Mouse (Mus musculus) MEL (cell line): ENCODE data around the gene Snap47. TPM values are rescaled to one million over a fixed set of nuclear protein-coding genes. Genes with fewer than 3 reads are reported as not detected.

Experiments used
- DNase-seq: peaks from one replicate; pipeline ENCODE4 v3.0.0; 2011; ENCODE audit warnings: low read depth, low spot score
- H3K27ac ChIP-seq: 2 replicates; pipeline ENCODE4 v1.5.1; 2012; ENCODE audit warnings: low read depth, mild to moderate bottlenecking, control low read depth, low read length, moderate library complexity; ENCODE audit not compliant: control insufficient read depth
- H3K27me3 ChIP-seq, 2 experiments: fragments of 150-350 bp in 1 of 2; sonication (generic) in 1 of 2; 2 replicates each; pipeline ENCODE4 v1.6.1; 2012; ENCODE audit warnings: low read length in 2 of 2, mild to moderate bottlenecking in 2 of 2, improper control_type of control experiment in 1 of 2, moderate library complexity in 1 of 2; ENCODE audit not compliant: insufficient read depth in 2 of 2, control insufficient read depth in 1 of 2
- H3K36me3 ChIP-seq, 2 experiments: 2 replicates each; pipeline ENCODE4 v1.6.1; 2012 to 2014; ENCODE audit warnings: low read length in 2 of 2, improper control_type of control experiment in 1 of 2, inconsistent platforms in 1 of 2, mild to moderate bottlenecking in 1 of 2; ENCODE audit not compliant: insufficient read depth in 2 of 2, control insufficient read depth in 1 of 2
- H3K4me1 ChIP-seq, 2 experiments: fragments of 150-350 bp in 1 of 2; sonication (generic) in 1 of 2; 2 replicates each; pipeline ENCODE4 v1.6.1; 2012; ENCODE audit warnings: low read length in 2 of 2, improper control_type of control experiment in 1 of 2, mild to moderate bottlenecking in 1 of 2; ENCODE audit not compliant: insufficient read depth in 2 of 2, control insufficient read depth in 1 of 2
- H3K4me3 ChIP-seq, 2 experiments: fragments of 150-350 bp in 1 of 2; sonication (generic) in 1 of 2; 2 replicates each; pipeline ENCODE4 v1.5.1; 2012; ENCODE audit warnings: low read depth in 2 of 2, low read length in 2 of 2, mild to moderate bottlenecking in 2 of 2, moderate library complexity in 2 of 2, control low read depth in 1 of 2, improper control_type of control experiment in 1 of 2; ENCODE audit not compliant: control insufficient read depth in 1 of 2, insufficient read depth in 1 of 2
- H3K79me2 ChIP-seq: 2 replicates; pipeline ENCODE4 v1.6.1; 2012; ENCODE audit warnings: mild to moderate bottlenecking, low read length, moderate library complexity; ENCODE audit not compliant: control insufficient read depth, poor library complexity, insufficient read depth
- H3K9ac ChIP-seq: 2 replicates; pipeline ENCODE4 v1.6.1; 2012; ENCODE audit warnings: low read depth, mild to moderate bottlenecking, control low read depth, low read length, moderate library complexity; ENCODE audit not compliant: control insufficient read depth, poor library complexity, severe bottlenecking
- H3K9me3 ChIP-seq: fragments of 150-350 bp; sonication (generic); replicated peaks from 2 replicates; pipeline ENCODE4 v1.6.1; 2012; ENCODE audit warnings: mild to moderate bottlenecking, low read length, improper control_type of control experiment, moderate library complexity; ENCODE audit not compliant: insufficient read depth
- BHLHE40 ChIP-seq: IDR thresholded peaks from 2 replicates; pipeline ENCODE4 v1.6.1; 2012; ENCODE audit warnings: low read depth, mild to moderate bottlenecking, inconsistent platforms, low read length, improper control_type of control experiment, borderline replicate concordance
- CHD1 ChIP-seq: IDR thresholded peaks from 2 replicates; pipeline ENCODE4 v1.6.1; 2012; ENCODE audit warnings: low read depth, mild to moderate bottlenecking, inconsistent platforms, low read length, improper control_type of control experiment
- E2F4 ChIP-seq: IDR thresholded peaks from 2 replicates; pipeline ENCODE4 v1.6.1; 2011; ENCODE audit warnings: low read depth, low read length, improper control_type of control experiment, borderline replicate concordance
- EP300 ChIP-seq, 2 experiments: IDR thresholded peaks; 2 replicates each; pipeline ENCODE4 v1.6.1; 2011; ENCODE audit warnings: improper control_type of control experiment in 2 of 2, low read length in 2 of 2, low read depth in 1 of 2, mild to moderate bottlenecking in 1 of 2
- GABPA ChIP-seq: IDR thresholded peaks from 2 replicates; pipeline ENCODE4 v1.6.1; 2012; ENCODE audit warnings: low read depth, mild to moderate bottlenecking, inconsistent platforms, low read length, improper control_type of control experiment, moderate library complexity
- GATA1 ChIP-seq: IDR thresholded peaks from 2 replicates; pipeline ENCODE4 v1.6.1; 2011; ENCODE audit warnings: low read depth, low read length, improper control_type of control experiment
- JUND ChIP-seq: IDR thresholded peaks from 2 replicates; pipeline ENCODE4 v1.6.1; 2011; ENCODE audit warnings: low read depth, mild to moderate bottlenecking, improper control_type of control experiment, low read length
- MAX ChIP-seq: IDR thresholded peaks from 2 replicates; pipeline ENCODE4 v1.6.1; 2011; ENCODE audit warnings: low read length, improper control_type of control experiment
- MAZ ChIP-seq: IDR thresholded peaks from 2 replicates; pipeline ENCODE4 v1.6.1; 2012; ENCODE audit warnings: low read depth, mild to moderate bottlenecking, inconsistent platforms, low read length, improper control_type of control experiment
- MYB ChIP-seq: IDR thresholded peaks from 2 replicates; pipeline ENCODE4 v1.6.1; 2011; ENCODE audit warnings: mild to moderate bottlenecking, low read depth, low read length, improper control_type of control experiment
- MYC ChIP-seq: IDR thresholded peaks from 2 replicates; pipeline ENCODE4 v1.6.1; 2011; ENCODE audit warnings: low read depth, mild to moderate bottlenecking, low read length, improper control_type of control experiment, moderate library complexity
- NRF1 ChIP-seq: IDR thresholded peaks from 2 replicates; pipeline ENCODE4 v1.6.1; 2014; ENCODE audit warnings: low read depth, mild to moderate bottlenecking, inconsistent platforms, low read length, improper control_type of control experiment, moderate library complexity; ENCODE audit not compliant: poor library complexity, insufficient read depth, severe bottlenecking
- RAD21 ChIP-seq: IDR thresholded peaks from 2 replicates; pipeline ENCODE4 v1.6.1; 2011; ENCODE audit warnings: mild to moderate bottlenecking, low read depth, low read length, improper control_type of control experiment
- SIN3A ChIP-seq: IDR thresholded peaks from 2 replicates; pipeline ENCODE4 v1.6.1; 2012; ENCODE audit warnings: low read length, improper control_type of control experiment, inconsistent platforms
- TAL1 ChIP-seq: IDR thresholded peaks from 2 replicates; pipeline ENCODE4 v1.6.1; 2012; ENCODE audit warnings: mild to moderate bottlenecking, inconsistent platforms, low read length, moderate library complexity, mixed read lengths
- TCF12 ChIP-seq: IDR thresholded peaks from 2 replicates; pipeline ENCODE4 v1.6.1; 2014; ENCODE audit warnings: low read depth, mild to moderate bottlenecking, inconsistent platforms, low read length, improper control_type of control experiment, moderate library complexity
- USF1 ChIP-seq: IDR thresholded peaks from 2 replicates; pipeline ENCODE4 v1.6.1; 2014; ENCODE audit warnings: low read depth, mild to moderate bottlenecking, inconsistent platforms, low read length, improper control_type of control experiment, moderate library complexity
- USF2 ChIP-seq, 2 experiments: IDR thresholded peaks; 2 replicates each; pipeline ENCODE4 v1.6.1; 2011 to 2012; ENCODE audit warnings: improper control_type of control experiment in 2 of 2, low read length in 2 of 2, borderline replicate concordance in 1 of 2, inconsistent platforms in 1 of 2, low read depth in 1 of 2, mild to moderate bottlenecking in 1 of 2; ENCODE audit not compliant: insufficient read depth in 1 of 2
- ZC3H11A ChIP-seq: IDR thresholded peaks from 2 replicates; pipeline ENCODE4 v1.6.1; 2012; ENCODE audit warnings: low read depth, mild to moderate bottlenecking, inconsistent platforms, low read length, improper control_type of control experiment
- ZKSCAN1 ChIP-seq: IDR thresholded peaks from 2 replicates; pipeline ENCODE4 v1.6.1; 2012; ENCODE audit warnings: low read depth, mild to moderate bottlenecking, inconsistent platforms, low read length, improper control_type of control experiment, moderate library complexity
- ZMIZ1 ChIP-seq: IDR thresholded peaks from 2 replicates; pipeline ENCODE4 v1.6.1; 2012; ENCODE audit warnings: low read depth, mild to moderate bottlenecking, inconsistent platforms, low read length, improper control_type of control experiment, moderate library complexity
- ZNF384 ChIP-seq: IDR thresholded peaks from 2 replicates; pipeline ENCODE4 v1.6.1; 2012; ENCODE audit warnings: low read depth, mild to moderate bottlenecking, inconsistent platforms, low read length, improper control_type of control experiment
- polyA plus RNA-seq, 2 experiments: library from polyadenylated mRNA; stranded (reverse) in 1 of 2; unstranded in 1 of 2; fragments of >175 nt in 1 of 2; fragments of >200 nt in 1 of 2; gene quantifications; 2 replicates each; pipeline versions ENCODE4 v1.2.1 to v1.2.4; 2012; ENCODE audit warnings: low replicate concordance in 2 of 2, low read depth in 1 of 2; ENCODE audit not compliant: insufficient read length in 2 of 2, insufficient read depth in 1 of 2, missing spikeins in 1 of 2
- total RNA-seq: library from RNA; depleted of rRNA; stranded (reverse); fragments of 300-350 nt; gene quantifications from 2 replicates; pipeline ENCODE4 v1.2.3, GENCODE M21; 2012

Gene Snap47
- total and polyA plus RNA-seq, 3 experiments, result 51.0 to 57.9 TPM; not detected in 1

DNA sequence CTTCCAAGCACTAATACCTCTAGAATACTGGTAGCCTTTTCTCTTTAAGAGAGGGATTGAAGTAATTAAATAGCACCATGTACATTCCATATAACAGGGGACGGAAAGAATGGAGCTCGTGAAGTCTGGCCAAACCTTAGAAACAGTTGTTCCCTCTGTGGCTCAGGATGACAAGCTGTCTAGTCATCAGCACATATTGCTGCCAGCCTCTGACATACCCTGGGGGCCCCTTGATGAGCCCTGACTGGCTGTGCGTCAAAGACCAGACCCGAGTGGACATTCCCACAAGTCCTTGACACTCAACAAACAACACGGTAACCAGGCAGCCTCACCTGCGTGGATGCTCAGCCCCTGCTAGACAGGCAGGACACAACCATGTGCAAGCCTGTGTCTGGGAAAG lies 38.9 kb downstream of the Snap47 start:
- Histone ChIP-seq H3K27me3 (no peaks in the 10 kb centered on the region), H3K9ac (no peak overlapping the region), H3K4me1 (peaks cover 6 to 8% of the 10 kb centered on the region in 2 experiments; a peak in 3 of 4 replicates), H3K36me3 (peaks cover 7 to 8% of the 10 kb centered on the region in 2 experiments; a peak in 3 of 4 replicates), H3K27ac (no peak overlapping the region), H3K79me2 (no peaks in the 10 kb centered on the region; the same call in 1 of the 2 replicates), H3K4me3 (no peak overlapping the region), H3K9me3 (no peaks in the 10 kb centered on the region)
- TF ChIP-seq NRF1, result no peak
- no peak for TF ChIP-seq GABPA
- TF ChIP-seq BHLHE40, result no peak
- no peak for TF ChIP-seq CHD1
- TF ChIP-seq MYC, result no peak
- no peak for TF ChIP-seq TAL1
- no peak for TF ChIP-seq TCF12
- no peak for TF ChIP-seq EP300 (IDR thresholded peaks at IDR 0.05; ENCODE audit: low read depth in 1 of 2, low read length in 2 of 2)
- TF ChIP-seq ZMIZ1, result no peak
- TF ChIP-seq MAX, result no peak
- no peak for TF ChIP-seq GATA1
- DNase-seq, result no peak

DNA sequence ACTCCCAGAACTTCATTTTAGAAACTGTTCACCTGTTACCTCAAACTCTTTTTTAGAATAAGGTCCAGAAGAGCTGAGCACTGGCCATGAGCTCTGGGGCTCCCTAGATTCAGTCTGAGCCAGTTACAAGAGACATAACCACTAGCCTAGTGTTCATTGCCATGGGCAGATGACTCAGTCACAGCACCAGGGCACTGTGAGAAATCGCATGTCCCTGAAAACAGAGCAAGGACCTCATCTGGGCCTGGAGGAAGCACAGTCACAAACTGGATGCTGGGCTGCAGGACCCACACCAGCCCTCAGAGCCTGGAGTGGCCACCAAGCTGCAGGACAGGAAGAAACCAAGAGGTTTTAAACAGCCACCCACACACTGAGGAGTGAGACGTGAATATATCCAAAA lies 40.1 kb downstream of the Snap47 start:
- no peak overlapping the region for H3K9ac ChIP-seq
- no peaks in the 10 kb centered on the region; the same call in 1 of the 2 replicates for H3K79me2 ChIP-seq
- DNase-seq, result no peak
- no peaks in the 10 kb centered on the region for H3K9me3 ChIP-seq
- no peak for TF ChIP-seq USF1
- TF ChIP-seq ZNF384, result no peak
- TF ChIP-seq ZMIZ1, result no peak
- TF ChIP-seq NRF1, result no peak
- TF ChIP-seq, all 39 proteins: peak for 0
- Histone ChIP-seq H3K4me1 (peaks cover 6 to 8% of the 10 kb centered on the region in 2 experiments; a peak in 3 of 4 replicates), H3K27me3 (no peaks in the 10 kb centered on the region), H3K36me3 (peaks cover 7 to 8% of the 10 kb centered on the region in 2 experiments; a peak in 3 of 4 replicates), H3K27ac (no peak overlapping the region), H3K4me3 (no peak overlapping the region)

DNA sequence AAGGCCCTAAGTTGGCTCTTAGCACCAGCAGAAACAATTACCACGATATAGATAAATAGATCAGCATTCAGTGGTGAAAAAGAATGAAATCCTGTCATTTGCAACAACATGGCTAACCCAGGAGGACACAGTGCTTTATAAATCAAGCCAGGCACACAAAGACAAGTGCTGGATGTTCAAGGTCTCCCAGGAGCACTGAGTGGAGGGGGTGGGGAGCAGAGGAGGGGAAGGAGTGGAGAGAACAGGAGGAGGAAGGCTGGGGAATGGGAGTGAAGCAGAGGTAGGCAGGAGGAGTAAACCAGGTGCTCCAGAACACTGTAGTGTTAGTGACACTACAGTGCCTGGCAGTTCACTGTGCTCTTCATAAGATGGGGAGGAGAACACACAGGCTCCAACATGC lies 45.2 kb downstream of the Snap47 start:
- Histone ChIP-seq H3K4me1 (0 out of 4 replicates have a peak, but pooled peaks cover 0 to 4% of the 10 kb centered on the region in 2 experiments), H3K27ac (no peak overlapping the region), H3K27me3 (no peaks in the 10 kb centered on the region), H3K36me3 (peaks cover 0 to 2% of the 10 kb centered on the region in 2 experiments; a peak in 1 of 4 replicates), H3K9me3 (no peaks in the 10 kb centered on the region), H3K79me2 (no peaks in the 10 kb centered on the region), H3K9ac (no peak overlapping the region), H3K4me3 (no peak overlapping the region)
- no peak for TF ChIP-seq JUND
- no peak for TF ChIP-seq TAL1
- no peak for TF ChIP-seq ZMIZ1
- no peak for TF ChIP-seq BHLHE40
- TF ChIP-seq MYB, result no peak
- no peak for TF ChIP-seq E2F4
- no peak for TF ChIP-seq SIN3A
- no peak for TF ChIP-seq ZKSCAN1
- no peak for TF ChIP-seq RAD21
- no peak for TF ChIP-seq NRF1
- TF ChIP-seq USF1, result no peak
- no peak for TF ChIP-seq USF2 (IDR thresholded peaks at IDR 0.05; ENCODE audit: borderline replicate concordance in 1 of 2, insufficient read depth in 1 of 2, low read depth in 1 of 2, low read length in 2 of 2)
- no peak for TF ChIP-seq EP300 (IDR thresholded peaks at IDR 0.05; ENCODE audit: low read depth in 1 of 2, low read length in 2 of 2)
- TF ChIP-seq GABPA, result no peak
- TF ChIP-seq MAZ, result no peak
- TF ChIP-seq ZC3H11A, result no peak
- TF ChIP-seq ZNF384, result no peak
- DNase-seq, result no peak
